Mouse (Mus musculus) kidney, postnatal 0 days (tissue): ENCODE results near the gene Esr2. TPM values are rescaled to one million over a fixed set of nuclear protein-coding genes. Genes with fewer than 3 reads are reported as not detected.

Experiments used
- ATAC-seq: fragments of 200-750 bp; cut with Nextera tagmentation; replicated peaks from 2 replicates; pipeline ENCODE4 v1.8.0; 2017; ENCODE audit warnings: low read depth, moderate number of reproducible peaks, moderate TSS enrichment, moderate library complexity; ENCODE audit not compliant: low FRiP score
- DNase-seq: peaks from one replicate; pipeline ENCODE4 v3.0.0-alpha.2; 2016; ENCODE audit warnings: low spot score
- H3K27ac ChIP-seq: fragments of 300-500 bp; sonication (generic); 2 replicates; pipeline ENCODE4 v1.5.1; 2014; ENCODE audit warnings: mild to moderate bottlenecking
- H3K27me3 ChIP-seq: fragments of 300-500 bp; sonication (generic); 2 replicates; pipeline ENCODE4 v1.6.1; 2014; ENCODE audit warnings: low read length, mixed read lengths; ENCODE audit not compliant: insufficient read depth
- H3K36me3 ChIP-seq: fragments of 300-500 bp; sonication (generic); 2 replicates; pipeline ENCODE4 v1.6.1; 2014; ENCODE audit warnings: low read length, mixed read lengths; ENCODE audit not compliant: insufficient read depth
- H3K4me1 ChIP-seq: fragments of 300-500 bp; sonication (generic); replicated peaks from 2 replicates; pipeline ENCODE4 v1.6.1; 2014; ENCODE audit warnings: antibody characterized with exemption, low read length, mixed read lengths; ENCODE audit not compliant: insufficient read depth
- H3K4me2 ChIP-seq: fragments of 300-500 bp; sonication (generic); 2 replicates; pipeline ENCODE4 v1.6.1; 2014; ENCODE audit warnings: mild to moderate bottlenecking, low read length, moderate library complexity, mixed read lengths
- H3K4me3 ChIP-seq: fragments of 300-500 bp; sonication (generic); replicated peaks from 2 replicates; pipeline ENCODE4 v1.5.1; 2014; ENCODE audit warnings: low read depth, low read length
- H3K9ac ChIP-seq: fragments of 300-500 bp; sonication (generic); 2 replicates; pipeline ENCODE4 v1.6.1; 2014; ENCODE audit warnings: low read depth, low read length
- H3K9me3 ChIP-seq: fragments of 300-500 bp; sonication (generic); replicated peaks from 2 replicates; pipeline ENCODE4 v1.6.1; 2016; ENCODE audit warnings: low read length, inconsistent platforms, mixed read lengths
- CTCF ChIP-seq: IDR thresholded peaks from 2 replicates; pipeline ENCODE4 v1.5.1; 2016; ENCODE audit warnings: antibody characterized with exemption, low read depth, mild to moderate bottlenecking, moderate library complexity
- WGBS: fragments of 180-500 bp; shearing (Covaris S2); extraction: QIAGEN DNeasy Blood & Tissue Kit; methylation state at CpG from one replicate; pipeline ENCODE4 v1.1.7; 2014; 5-methylcytosine and 5-hydroxymethylcytosine counted together
- polyA plus RNA-seq: library from polyadenylated mRNA; unstranded; fragments of >200 nt; fragmentation: Nextera tagmentation; extraction: Ambion mirVana; gene quantifications from 2 replicates; pipeline ENCODE4 v1.2.1, GENCODE M21; 2015

The Esr2 gene
- polyA plus RNA-seq, 1 experiment from 2014 or later: 0.75 TPM

DNA sequence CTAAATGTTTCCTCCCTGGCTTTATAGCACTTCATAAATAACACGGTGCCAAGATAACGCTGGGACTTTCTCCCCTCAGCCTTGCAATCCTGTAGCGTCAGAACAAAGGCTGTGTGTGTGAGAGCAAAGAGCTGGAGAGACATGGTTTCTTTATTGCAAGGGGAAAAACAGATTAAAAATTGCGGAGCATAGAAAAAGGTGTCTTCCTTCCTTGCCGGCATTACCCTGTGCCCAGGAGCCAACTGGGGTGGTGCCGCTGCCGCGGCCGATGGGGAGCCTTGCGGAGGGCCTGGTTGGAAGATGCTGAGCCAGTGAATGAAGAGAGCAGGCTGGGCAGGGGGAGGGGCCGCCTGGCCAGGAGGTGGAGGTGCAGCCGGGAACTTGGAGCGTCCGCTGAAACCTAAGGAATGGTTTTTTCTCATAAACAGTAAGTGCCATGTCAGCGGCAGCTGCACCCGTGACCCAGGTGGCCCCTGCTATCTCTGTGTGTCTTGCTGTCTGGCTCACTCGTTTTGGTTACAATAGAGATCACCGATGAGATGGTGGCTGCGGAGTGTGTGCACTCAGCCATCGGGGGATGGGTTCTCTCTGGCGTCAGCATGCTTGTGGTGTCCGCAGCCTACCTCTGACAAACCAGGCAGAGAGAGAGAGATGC, 95.4 kb downstream of the Esr2 start:
- peak; percentile 52; the same call in 1 of the 2 replicates for ATAC-seq
- 12% methylated on average over 22 of the region's 22 CpGs for WGBS
- H3K36me3 ChIP-seq: peaks cover 10% of the 10 kb centered on the region; the same call in 1 of the 2 replicates
- H3K4me2 ChIP-seq: peak overlapping the region; percentile 48
- peak; percentile 39 for DNase-seq
- no peak overlapping the region; the same call in 1 of the 2 replicates for H3K9ac ChIP-seq
- TF ChIP-seq CTCF: no peak
- no peaks in the 10 kb centered on the region for H3K9me3 ChIP-seq
- H3K27me3 ChIP-seq: no peaks in the 10 kb centered on the region
- no peak overlapping the region for H3K27ac ChIP-seq
- no peaks in the 10 kb centered on the region for H3K4me1 ChIP-seq
- H3K4me3 ChIP-seq: 0 out of 2 replicates have a peak overlapping the region, but pooled peaks have one; percentile 1

DNA sequence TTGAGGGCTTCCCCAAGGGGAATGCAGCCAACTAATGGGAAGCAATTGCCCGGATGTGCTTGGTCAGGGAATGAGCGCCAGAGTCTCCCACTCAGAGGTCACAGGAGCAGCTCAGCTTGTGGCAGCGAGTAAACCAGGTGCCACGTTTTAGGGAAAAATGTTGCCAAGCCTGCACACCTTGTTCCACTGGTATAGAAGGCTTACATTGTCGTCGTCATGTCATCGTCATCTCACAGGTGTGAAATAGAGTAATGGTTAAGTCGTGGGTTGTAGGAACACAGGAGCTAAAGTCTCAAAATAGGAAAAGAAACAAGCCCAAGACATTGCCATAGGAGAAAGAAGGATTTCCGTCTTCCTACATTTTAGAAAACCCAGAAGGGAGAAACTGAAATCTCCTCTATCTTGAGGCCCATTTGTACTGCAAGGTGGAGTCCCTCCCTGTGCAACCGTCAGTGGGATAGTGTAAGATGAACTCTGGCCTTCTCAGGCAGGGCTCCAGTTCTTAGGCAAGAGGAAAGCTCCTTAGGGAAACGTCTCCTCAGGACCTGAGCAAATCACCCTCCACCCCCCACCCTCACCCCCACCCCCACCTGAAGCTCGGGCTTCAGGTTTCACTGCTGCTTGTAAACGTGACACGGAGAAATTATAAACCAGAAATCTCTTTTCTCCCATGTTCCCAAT, 96.0 kb downstream of the Esr2 start:
- no peak overlapping the region for H3K9ac ChIP-seq
- no peaks in the 10 kb centered on the region for H3K4me1 ChIP-seq
- 34% methylated on average over 14 of the region's 14 CpGs for WGBS
- H3K4me3 ChIP-seq: no peak overlapping the region
- H3K9me3 ChIP-seq: no peaks in the 10 kb centered on the region
- ATAC-seq (no peak), DNase-seq (peak; percentile 12)
- H3K4me2 ChIP-seq: peak overlapping the region; percentile 48
- H3K27me3 ChIP-seq: no peaks in the 10 kb centered on the region
- peaks cover 10% of the 10 kb centered on the region; the same call in 1 of the 2 replicates for H3K36me3 ChIP-seq
- no peak overlapping the region for H3K27ac ChIP-seq
- no peak for TF ChIP-seq CTCF

DNA sequence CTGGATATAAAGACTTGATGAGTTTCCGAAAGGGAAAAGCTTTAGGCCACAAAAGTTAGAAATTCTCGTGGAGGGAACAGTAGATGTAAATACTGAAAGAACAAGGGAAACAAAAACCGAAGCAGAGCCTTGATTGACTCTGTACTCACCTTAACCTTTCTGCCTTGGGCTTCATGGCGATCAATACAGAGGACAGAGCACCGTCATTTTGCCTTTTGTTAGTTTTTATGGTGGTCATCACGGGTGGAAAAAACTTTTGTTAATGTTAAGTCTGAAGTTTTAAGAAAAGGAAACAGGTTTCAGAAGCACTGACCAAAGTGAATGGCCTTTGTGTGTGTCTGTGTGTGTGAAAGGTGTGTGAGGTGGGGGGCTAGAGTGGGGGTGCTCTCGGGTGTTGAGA, 103.1 kb downstream of the Esr2 start:
- H3K4me1 ChIP-seq: 0 out of 2 replicates have a peak, but pooled peaks cover 8% of the 10 kb centered on the region
- no peak for TF ChIP-seq CTCF
- no peak for DNase-seq
- peaks cover 31% of the 10 kb centered on the region for H3K36me3 ChIP-seq
- no peaks in the 10 kb centered on the region for H3K27me3 ChIP-seq
- ATAC-seq: no peak
- H3K9me3 ChIP-seq: no peaks in the 10 kb centered on the region
- no peak overlapping the region for H3K9ac ChIP-seq
- no peak overlapping the region for H3K4me2 ChIP-seq
- no peak overlapping the region for H3K4me3 ChIP-seq
- no peak overlapping the region for H3K27ac ChIP-seq
- 74% methylated on average over 7 of the region's 7 CpGs for WGBS

DNA sequence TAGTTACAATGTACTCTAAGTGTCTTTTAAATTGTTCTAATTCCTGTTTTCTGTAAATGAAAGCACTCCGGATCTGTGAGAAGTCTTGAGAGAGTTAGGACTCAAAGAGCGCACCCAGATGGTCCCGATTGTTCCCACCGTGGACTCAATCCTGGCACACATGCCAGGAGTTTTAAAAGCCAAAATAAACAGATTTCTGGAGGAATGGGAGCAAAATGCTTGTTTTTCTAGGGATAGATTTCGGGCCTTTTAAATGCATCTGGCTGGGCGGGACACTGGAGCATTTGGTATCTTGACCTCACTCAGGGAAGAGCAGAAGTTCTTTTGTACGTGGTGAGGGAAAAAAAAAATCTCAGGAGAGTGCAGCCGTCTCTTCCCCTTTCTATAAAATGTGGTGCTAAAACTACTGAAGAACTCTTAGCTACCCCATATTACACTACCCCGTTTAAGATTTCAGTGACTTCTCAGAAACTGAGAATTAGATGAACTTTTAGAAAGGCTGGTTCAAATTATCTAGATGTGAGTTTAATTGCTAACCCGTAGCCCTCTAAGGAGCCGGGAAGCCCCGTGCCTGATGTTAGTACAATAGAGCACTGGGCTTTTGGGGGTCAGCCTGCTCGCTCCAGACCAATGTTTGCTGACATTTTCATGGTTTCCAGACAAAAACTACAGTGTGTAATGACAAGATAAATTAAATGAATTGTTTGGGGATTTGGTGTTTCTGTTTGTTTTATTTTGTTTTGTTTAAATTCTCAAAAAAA, 103.8 kb downstream of the Esr2 start:
- H3K4me2 ChIP-seq: no peak overlapping the region
- no peak overlapping the region for H3K27ac ChIP-seq
- ATAC-seq: no peak

DNA sequence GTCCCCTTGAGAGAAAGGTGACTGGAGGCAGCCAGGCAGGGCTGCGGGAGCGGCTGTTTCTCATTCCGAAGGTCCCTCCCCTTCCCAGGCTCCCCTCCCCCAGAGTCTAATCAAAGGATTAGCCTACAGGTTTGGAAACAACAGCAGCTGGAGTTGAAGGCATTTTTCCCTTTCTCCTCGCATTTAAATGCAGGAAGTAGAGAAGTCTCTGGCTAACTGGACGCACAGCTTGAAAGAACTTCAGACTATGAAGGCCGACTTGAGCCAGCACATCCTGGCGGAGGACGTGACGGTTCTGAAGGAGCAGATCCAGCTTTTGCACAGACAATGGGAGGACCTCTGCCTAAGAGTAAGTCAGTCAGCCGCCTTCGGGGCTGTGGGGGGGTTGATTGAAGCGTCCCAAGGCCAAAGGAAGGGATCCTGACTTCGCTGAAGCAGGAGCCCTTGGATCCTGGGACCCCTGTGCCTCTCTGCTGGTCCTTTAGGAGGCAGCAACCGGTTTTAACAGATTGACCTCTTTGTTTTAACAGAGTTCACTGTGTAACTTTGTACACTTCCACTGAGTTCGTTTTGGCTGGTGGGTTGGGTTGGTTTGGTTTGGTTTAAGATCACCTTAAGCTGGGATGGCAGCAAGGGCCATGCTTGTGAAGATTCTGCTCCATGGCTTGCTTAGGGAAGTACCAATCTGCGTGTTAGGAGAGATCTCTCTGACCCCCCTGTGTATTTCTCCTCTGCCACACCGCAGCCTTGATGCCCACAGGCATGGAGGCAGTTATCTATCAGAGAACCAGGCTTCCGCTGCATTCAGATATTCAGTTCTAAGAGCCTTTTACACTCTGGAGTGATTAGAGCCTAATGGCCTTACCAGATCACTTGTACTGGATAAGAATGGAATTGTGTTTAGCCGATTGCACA, 104.9 kb downstream of the Esr2 start:
- DNase-seq (peak; percentile 52), ATAC-seq (no peak)
- TF ChIP-seq CTCF: no peak
- Histone ChIP-seq H3K9ac (peak overlapping the region; percentile 35; the same call in 1 of the 2 replicates), H3K4me1 (0 out of 2 replicates have a peak, but pooled peaks cover 8% of the 10 kb centered on the region), H3K27me3 (no peaks in the 10 kb centered on the region), H3K4me2 (peak overlapping the region; percentile 32), H3K4me3 (no peak overlapping the region), H3K27ac (peak overlapping the region; percentile 40), H3K9me3 (no peaks in the 10 kb centered on the region), H3K36me3 (peaks cover 25% of the 10 kb centered on the region; the same call in 1 of the 2 replicates)
- 29% methylated on average over 19 of the region's 19 CpGs for whole genome bisulfite sequencing

More for the DNA sequence above, 103.8 kb downstream of the Esr2 start:
- H3K36me3 ChIP-seq: peaks cover 28% of the 10 kb centered on the region; the same call in 1 of the 2 replicates
- H3K9ac ChIP-seq: no peak overlapping the region
- H3K4me1 ChIP-seq: 0 out of 2 replicates have a peak, but pooled peaks cover 8% of the 10 kb centered on the region
- 38% methylated on average over 13 of the region's 13 CpGs for WGBS
- no peaks in the 10 kb centered on the region for H3K9me3 ChIP-seq
- H3K27me3 ChIP-seq: no peaks in the 10 kb centered on the region
- no peak overlapping the region for H3K4me3 ChIP-seq
- TF ChIP-seq CTCF: no peak
- DNase-seq: no peak

Other genes starting within 250 kb of the Esr2 start
- gene Tex21, start 69.5 kb upstream of the Esr2 start, polyA plus RNA-seq: 0.08 and 0.19 TPM in 2 replicates
- 94.0 and 106 TPM in 2 replicates for gene Mthfd1, start 78.0 kb upstream of the Esr2 start, polyA plus RNA-seq
- 0.43 and 0.54 TPM in 2 replicates for gene Akap5, start 147.6 kb upstream of the Esr2 start, polyA plus RNA-seq
- gene Zbtb25, start 192.3 kb upstream of the Esr2 start, polyA plus RNA-seq: 13.0 and 13.2 TPM in 2 replicates
- gene Zbtb1, start 193.0 kb upstream of the Esr2 start, polyA plus RNA-seq: 8.2 and 9.0 TPM in 2 replicates
- 12.4 and 14.6 TPM in 2 replicates for gene Hspa2, start 226.9 kb upstream of the Esr2 start, polyA plus RNA-seq
- gene Ppp1r36, start 240.3 kb upstream of the Esr2 start, polyA plus RNA-seq: 7.2 and 7.5 TPM in 2 replicates